Mouse (Mus musculus): ENCODE results near the gene Gal3st3.
"Not testable (repeated sequence)": the region's sequence is repeated elsewhere in the genome, so short reads cannot be mapped to it uniquely, and the experiment has no call there.

Gal3st3 gene

GRCm38 (mm10) chr19:5306968-5307734 is 9.0 kb downstream of the Gal3st3 start:
- DNase-seq (ENCODE audit: extremely low spot score, low spot score) = peak; percentile 29

GRCm38 (mm10) chr19:5309025-5309424 is 10.9 kb downstream of the Gal3st3 start:
- no peak for DNase-seq (ENCODE audit: extremely low spot score, low spot score)

- DNase-seq (ENCODE audit: extremely low spot score, low spot score) = no peak
Observed at GRCm38 (mm10) chr19:5313189-5313588, 15.1 kb downstream of the Gal3st3 start.

- no peak for DNase-seq (ENCODE audit: extremely low spot score, low spot score)
Observed at GRCm38 (mm10) chr19:5323801-5324200, 25.7 kb downstream of the Gal3st3 start.

- no peak for DNase-seq (ENCODE audit: extremely low spot score, low spot score)
Observed at GRCm38 (mm10) chr19:5327970-5328369, 29.8 kb downstream of the Gal3st3 start.

GRCm38 (mm10) chr19:5334741-5335140 is 36.6 kb downstream of the Gal3st3 start:
- DNase-seq (ENCODE audit: extremely low spot score, low spot score) = no peak

- no peak for DNase-seq (ENCODE audit: extremely low spot score, low spot score)
Observed at GRCm38 (mm10) chr19:5335441-5335840, 37.3 kb downstream of the Gal3st3 start, which contains the start of gene Catsper1. TSS of gene Catsper1 (plus strand) at chr19:5335741.

GRCm38 (mm10) chr19:5337975-5338374 is 39.8 kb downstream of the Gal3st3 start:
- DNase-seq (ENCODE audit: extremely low spot score, low spot score) = peak; percentile 72

- DNase-seq (ENCODE audit: extremely low spot score, low spot score) = no peak
Observed at GRCm38 (mm10) chr19:5341360-5341759, 43.2 kb downstream of the Gal3st3 start.

- DNase-seq (ENCODE audit: extremely low spot score, low spot score) = no peak
Observed at GRCm38 (mm10) chr19:5345297-5346131, 47.4 kb downstream of the Gal3st3 start.

GRCm38 (mm10) chr19:5348064-5348463 is 49.9 kb downstream of the Gal3st3 start:
- no peak for DNase-seq (ENCODE audit: extremely low spot score, low spot score)

GRCm38 (mm10) chr19:5348526-5349501 is 50.7 kb downstream of the Gal3st3 start:
- peak; percentile 45 for DNase-seq (ENCODE audit: extremely low spot score, low spot score)

GRCm38 (mm10) chr19:5349502-5349873 is 51.4 kb downstream of the Gal3st3 start, which contains the start of gene Cst6:
TSS of gene Cst6 (minus strand) at chr19:5349574.
- DNase-seq (ENCODE audit: extremely low spot score, low spot score) = not testable (repeated sequence)

GRCm38 (mm10) chr19:5353609-5354008 is 55.5 kb downstream of the Gal3st3 start:
- DNase-seq (ENCODE audit: extremely low spot score, low spot score) = no peak

GRCm38 (mm10) chr19:5356080-5356479 is 57.9 kb downstream of the Gal3st3 start:
- DNase-seq (ENCODE audit: extremely low spot score, low spot score) = no peak
